Mouse (Mus musculus): ENCODE results near the gene Ppp1r32.

- no peak for TF ChIP-seq POLR2A (IDR thresholded peaks at IDR 0.05; ENCODE audit: extremely low read depth, insufficient read depth, low read length)
- no peak for TF ChIP-seq CTCF (IDR thresholded peaks at IDR 0.05; ENCODE audit: extremely low read depth, insufficient read depth, low read length)
Measured at GRCm38 (mm10) chr19:10437521-10437920, 45.2 kb downstream of the Ppp1r32 start.
